Mouse (Mus musculus): ENCODE measurements around the gene Cd164l2. TPM values are rescaled to one million over a fixed set of nuclear protein-coding genes. Genes with fewer than 3 reads are reported as not detected.

The Cd164l2 gene
- polyA plus RNA-seq, 1 experiment from 2014 or later, result 0.50 TPM

DNA sequence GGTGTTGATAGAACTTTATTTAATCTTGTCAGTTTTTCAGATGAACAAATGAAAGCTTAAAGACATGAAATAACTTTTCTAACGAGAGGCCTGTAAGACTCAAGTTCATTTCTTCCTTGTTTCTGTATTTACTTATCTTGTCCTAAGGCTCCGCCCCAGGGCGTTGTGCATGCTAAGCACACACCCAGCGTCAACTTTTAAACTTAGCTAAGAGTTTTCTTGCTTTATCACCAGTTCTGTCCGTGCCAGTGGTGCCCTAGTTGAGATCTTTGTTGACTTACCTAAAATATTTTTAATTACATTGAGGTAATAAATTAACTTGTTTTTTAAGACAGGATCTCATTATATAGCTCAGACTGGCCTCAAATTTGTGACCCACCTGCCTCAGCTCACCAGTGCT lies 33.6 kb upstream of the Cd164l2 start:
- no peak overlapping the region for H3K4me2 ChIP-seq
- H3K9ac ChIP-seq, result no peak overlapping the region
- H3K36me3 ChIP-seq (replicated peaks), result peaks cover 15% of the 10 kb centered on the region; the same call in 1 of the 2 replicates
- peaks cover 15% of the 10 kb centered on the region for H3K4me1 ChIP-seq
- no peak overlapping the region for H3K4me3 ChIP-seq (replicated peaks)
- H3K27ac ChIP-seq, result no peak overlapping the region
- no peaks in the 10 kb centered on the region for H3K27me3 ChIP-seq
- ATAC-seq (ENCODE audit: low FRiP score), result no peak
- no peaks in the 10 kb centered on the region for H3K9me3 ChIP-seq
- WGBS, result 91% methylated on average over 5 of the region's 5 CpGs

DNA sequence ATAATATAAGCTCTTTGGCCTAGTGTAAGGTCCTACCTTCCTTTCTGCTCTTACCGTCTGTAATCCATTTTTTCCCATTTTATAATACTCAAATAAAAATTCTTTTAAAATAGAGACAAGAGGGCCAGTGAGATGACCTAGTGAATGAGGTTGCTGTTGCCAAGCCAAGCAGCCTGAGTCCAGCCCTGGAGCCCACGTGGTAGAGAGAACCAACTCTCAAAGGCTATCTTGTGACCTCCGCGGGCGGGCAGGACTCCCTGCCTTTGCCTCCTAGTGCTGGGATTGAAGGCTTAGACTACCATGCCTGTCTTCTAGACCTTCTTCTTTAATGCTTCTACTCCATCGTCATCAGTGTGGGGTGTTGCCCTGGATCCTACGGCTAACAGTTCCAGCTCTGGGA lies 32.7 kb upstream of the Cd164l2 start:
- no peak overlapping the region for H3K4me3 ChIP-seq (replicated peaks)
- H3K36me3 ChIP-seq (replicated peaks), result peaks cover 15% of the 10 kb centered on the region; the same call in 1 of the 2 replicates
- H3K27ac ChIP-seq, result no peak overlapping the region
- H3K9ac ChIP-seq, result no peak overlapping the region
- 94% methylated on average over 7 of the region's 7 CpGs for WGBS
- no peaks in the 10 kb centered on the region for H3K27me3 ChIP-seq
- H3K4me1 ChIP-seq, result peaks cover 21% of the 10 kb centered on the region
- no peaks in the 10 kb centered on the region for H3K9me3 ChIP-seq
- ATAC-seq (ENCODE audit: low FRiP score), result no peak
- no peak overlapping the region for H3K4me2 ChIP-seq

DNA sequence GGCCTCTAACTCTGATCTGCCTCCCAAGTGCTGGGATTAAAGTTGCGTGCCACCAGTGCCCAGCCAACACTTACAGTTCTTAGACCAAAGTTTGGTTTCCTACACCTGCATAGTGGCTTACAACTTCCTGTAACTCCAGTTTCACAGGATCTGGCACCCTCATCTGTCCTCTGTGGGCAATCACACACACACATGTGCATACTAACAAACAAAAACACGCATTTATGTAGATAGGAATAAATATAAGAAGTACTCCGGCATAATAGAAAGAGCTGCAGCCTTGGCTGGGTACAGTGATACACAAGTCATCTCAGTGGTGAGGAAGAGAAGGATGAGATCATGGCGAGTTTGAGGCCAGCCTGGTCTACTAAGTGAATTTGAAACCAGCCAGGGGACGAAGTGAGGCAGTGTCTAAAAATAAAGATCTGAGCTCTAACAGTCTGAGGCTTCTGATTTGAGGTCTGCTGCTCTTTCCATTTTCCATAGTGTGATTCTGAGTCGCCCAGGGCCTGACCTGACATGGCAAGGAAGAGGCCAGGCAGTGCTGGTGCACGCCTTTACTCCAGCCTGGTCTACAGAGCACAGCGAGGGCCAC lies 29.4 kb upstream of the Cd164l2 start:
- Histone ChIP-seq H3K27ac (no peak overlapping the region), H3K4me2 (no peak overlapping the region), H3K9ac (no peak overlapping the region), H3K27me3 (no peaks in the 10 kb centered on the region), H3K9me3 (no peaks in the 10 kb centered on the region), H3K36me3 (replicated peaks) (peaks cover 23% of the 10 kb centered on the region), H3K4me3 (replicated peaks) (no peak overlapping the region), H3K4me1 (peaks cover 12% of the 10 kb centered on the region; the same call in 1 of the 2 replicates)
- WGBS, result 96% methylated on average over 8 of the region's 8 CpGs
- no peak for ATAC-seq (ENCODE audit: low FRiP score)

DNA sequence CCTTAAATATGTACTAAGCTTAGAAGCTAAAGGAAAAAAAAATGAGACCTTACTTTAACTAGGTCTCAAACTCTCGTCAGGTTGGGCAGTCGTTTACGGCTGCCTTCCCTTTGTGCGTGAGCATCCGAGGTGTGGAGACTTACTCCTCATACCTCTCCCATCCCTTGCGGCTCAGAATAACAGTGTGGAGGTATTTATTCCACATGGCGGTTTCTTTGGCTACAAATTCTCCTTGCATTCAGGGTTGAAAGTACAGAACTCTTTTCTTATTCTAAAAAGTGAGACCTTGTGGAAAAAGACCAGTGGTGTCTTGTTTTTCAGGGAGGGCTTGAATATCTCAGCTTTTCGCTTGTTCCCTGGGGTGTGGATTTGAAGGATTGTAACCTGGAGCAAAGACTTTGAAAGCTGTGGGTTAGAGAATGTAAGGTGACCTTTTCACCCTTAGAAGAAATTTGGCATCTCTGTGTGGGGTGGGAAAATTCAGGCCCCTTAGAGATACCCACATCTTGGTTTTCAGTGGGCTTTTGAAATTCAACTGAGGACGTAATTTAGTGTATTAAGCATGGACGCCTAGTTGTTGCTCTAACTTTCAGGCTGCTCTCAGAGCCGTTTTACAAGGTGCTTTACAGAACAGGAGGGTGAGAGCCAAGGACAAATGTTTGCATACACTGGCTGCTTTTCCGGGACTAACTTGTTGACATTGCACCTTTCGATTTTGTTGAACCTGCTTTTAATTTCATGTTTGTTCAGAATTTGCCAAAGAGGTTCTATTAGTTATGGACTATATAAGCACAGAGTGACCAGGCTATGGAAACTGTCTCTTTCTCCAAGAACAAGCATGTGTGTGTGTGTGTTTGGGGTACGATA lies 27.7 kb upstream of the Cd164l2 start:
- Histone ChIP-seq H3K9me3 (no peaks in the 10 kb centered on the region), H3K4me1 (peaks cover 13% of the 10 kb centered on the region; the same call in 1 of the 2 replicates), H3K27ac (0 out of 2 replicates have a peak overlapping the region, but pooled peaks have one; percentile 8), H3K27me3 (no peaks in the 10 kb centered on the region), H3K36me3 (replicated peaks) (peaks cover 34% of the 10 kb centered on the region), H3K9ac (no peak overlapping the region), H3K4me2 (no peak overlapping the region), H3K4me3 (replicated peaks) (no peak overlapping the region)
- no peak for ATAC-seq (ENCODE audit: low FRiP score)
- 65% methylated on average over 14 of the region's 14 CpGs for WGBS

GRCm38 (mm10) chr4:133184898-133185665 lies 26.8 kb upstream of the Cd164l2 start:
- H3K27me3 ChIP-seq, result no peaks in the 10 kb centered on the region
- peaks cover 41% of the 10 kb centered on the region for H3K36me3 ChIP-seq (replicated peaks)
- no peak overlapping the region for H3K4me2 ChIP-seq
- H3K9me3 ChIP-seq, result no peaks in the 10 kb centered on the region
- H3K27ac ChIP-seq, result peak overlapping the region; percentile 68
- no peak overlapping the region for H3K4me3 ChIP-seq (replicated peaks)
- H3K4me1 ChIP-seq, result peaks cover 19% of the 10 kb centered on the region; the same call in 1 of the 2 replicates
- 70% methylated on average over 15 of the region's 15 CpGs for WGBS
- no peak overlapping the region for H3K9ac ChIP-seq
- no peak for ATAC-seq (ENCODE audit: low FRiP score)

- H3K9ac ChIP-seq, result no peak overlapping the region
- H3K27me3 ChIP-seq, result no peaks in the 10 kb centered on the region
- 89% methylated on average over 8 of the region's 8 CpGs for WGBS
- no peak for ATAC-seq (ENCODE audit: low FRiP score)
- H3K9me3 ChIP-seq, result no peaks in the 10 kb centered on the region
- no peak overlapping the region for H3K4me2 ChIP-seq
- H3K4me1 ChIP-seq, result peaks cover 19% of the 10 kb centered on the region; the same call in 1 of the 2 replicates
- H3K36me3 ChIP-seq (replicated peaks), result peaks cover 49% of the 10 kb centered on the region
- peak overlapping the region; percentile 68; the same call in 1 of the 2 replicates for H3K27ac ChIP-seq
- no peak overlapping the region for H3K4me3 ChIP-seq (replicated peaks)
These were observed 26.0 kb upstream of the Cd164l2 start for GRCm38 (mm10) chr4:133185893-133186292.

- H3K4me1 ChIP-seq, result peaks cover 19% of the 10 kb centered on the region; the same call in 1 of the 2 replicates
- H3K9ac ChIP-seq, result no peak overlapping the region
- no peak for ATAC-seq (ENCODE audit: low FRiP score)
- H3K27ac ChIP-seq, result no peak overlapping the region
- no peak overlapping the region for H3K4me2 ChIP-seq
- no peaks in the 10 kb centered on the region for H3K27me3 ChIP-seq
- WGBS, result 97% methylated on average over 5 of the region's 5 CpGs
- H3K36me3 ChIP-seq (replicated peaks), result peaks cover 59% of the 10 kb centered on the region
- no peaks in the 10 kb centered on the region for H3K9me3 ChIP-seq
- H3K4me3 ChIP-seq (replicated peaks), result no peak overlapping the region
These were observed 25.1 kb upstream of the Cd164l2 start for GRCm38 (mm10) chr4:133186856-133187255.

DNA sequence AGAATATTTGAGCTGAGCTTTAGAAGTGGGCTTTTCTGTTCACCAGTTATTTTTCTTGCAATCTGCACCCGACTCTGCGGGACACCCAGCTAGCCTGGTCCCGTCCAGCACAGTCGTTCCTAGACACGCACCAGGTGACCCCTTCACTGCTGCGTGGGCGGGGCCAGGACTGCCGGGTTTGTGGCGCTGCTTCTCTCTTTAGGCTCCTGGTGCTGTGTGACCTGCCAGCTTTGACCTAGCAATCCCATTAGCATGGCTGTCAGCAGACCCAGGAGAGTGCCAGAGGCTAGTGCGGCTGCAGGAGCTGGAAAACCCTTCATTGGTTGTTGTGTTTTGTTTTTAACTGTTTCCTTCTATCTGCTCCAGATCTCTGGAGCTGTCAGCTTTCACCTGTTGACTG lies 22.5 kb upstream of the Cd164l2 start:
- no peak for ATAC-seq (ENCODE audit: low FRiP score)
- no peak overlapping the region for H3K9ac ChIP-seq
- H3K27ac ChIP-seq, result no peak overlapping the region
- peaks cover 83% of the 10 kb centered on the region for H3K36me3 ChIP-seq (replicated peaks)
- WGBS, result 75% methylated on average over 10 of the region's 10 CpGs
- H3K9me3 ChIP-seq, result no peaks in the 10 kb centered on the region
- no peak overlapping the region for H3K4me3 ChIP-seq (replicated peaks)
- H3K4me1 ChIP-seq, result peaks cover 13% of the 10 kb centered on the region; the same call in 1 of the 2 replicates
- H3K27me3 ChIP-seq, result no peaks in the 10 kb centered on the region
- no peak overlapping the region for H3K4me2 ChIP-seq

DNA sequence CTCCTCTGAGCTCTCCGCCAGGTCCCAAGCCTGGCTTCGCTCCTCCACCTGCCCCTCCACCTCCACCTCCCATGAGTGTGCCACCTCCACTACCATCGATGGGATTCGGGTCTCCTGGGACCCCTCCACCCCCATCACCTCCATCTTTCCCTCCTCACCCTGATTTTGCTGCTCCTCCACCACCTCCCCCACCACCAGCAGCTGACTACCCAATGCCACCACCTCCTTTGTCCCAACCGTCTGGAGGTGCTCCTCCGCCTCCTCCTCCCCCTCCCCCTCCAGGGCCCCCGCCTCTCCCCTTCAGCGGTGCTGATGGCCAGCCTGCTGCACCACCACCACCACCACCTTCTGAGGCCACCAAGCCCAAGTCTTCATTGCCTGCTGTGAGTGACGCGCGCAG lies 17.4 kb upstream of the Cd164l2 start:
- Histone ChIP-seq H3K9me3 (no peaks in the 10 kb centered on the region), H3K9ac (no peak overlapping the region), H3K27ac (no peak overlapping the region), H3K4me3 (replicated peaks) (no peak overlapping the region), H3K4me2 (no peak overlapping the region), H3K36me3 (replicated peaks) (peaks cover 71% of the 10 kb centered on the region), H3K4me1 (peaks cover 39% of the 10 kb centered on the region), H3K27me3 (no peaks in the 10 kb centered on the region)
- WGBS, result 88% methylated on average over 11 of the region's 11 CpGs
- ATAC-seq (ENCODE audit: low FRiP score), result no peak

DNA sequence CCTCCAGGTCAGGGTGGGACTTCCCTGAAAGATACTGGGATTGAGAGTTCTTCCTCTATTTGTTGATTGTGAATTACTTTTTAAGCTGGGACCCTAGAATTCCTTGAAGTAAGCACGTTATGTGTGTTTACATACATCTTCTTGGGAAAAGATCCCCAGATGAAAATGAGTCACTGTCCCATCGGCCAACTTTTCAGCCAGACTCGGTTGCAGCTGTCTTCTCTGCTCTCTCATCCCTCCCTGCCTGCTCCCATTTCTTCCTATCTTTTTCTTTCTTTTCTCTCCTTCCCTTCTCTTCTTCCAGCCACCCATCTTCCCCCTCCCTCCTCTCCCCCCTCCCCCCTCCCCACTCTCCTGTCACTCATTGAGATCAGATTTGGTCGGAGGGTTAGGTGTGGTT lies 16.9 kb upstream of the Cd164l2 start:
- WGBS, result 70% methylated on average over 4 of the region's 4 CpGs
- peaks cover 66% of the 10 kb centered on the region for H3K36me3 ChIP-seq (replicated peaks)
- no peaks in the 10 kb centered on the region for H3K27me3 ChIP-seq
- no peak overlapping the region for H3K4me2 ChIP-seq
- H3K9ac ChIP-seq, result no peak overlapping the region
- ATAC-seq (ENCODE audit: low FRiP score), result no peak
- no peaks in the 10 kb centered on the region for H3K9me3 ChIP-seq
- no peak overlapping the region for H3K4me3 ChIP-seq (replicated peaks)
- H3K4me1 ChIP-seq, result peaks cover 40% of the 10 kb centered on the region
- H3K27ac ChIP-seq, result no peak overlapping the region

DNA sequence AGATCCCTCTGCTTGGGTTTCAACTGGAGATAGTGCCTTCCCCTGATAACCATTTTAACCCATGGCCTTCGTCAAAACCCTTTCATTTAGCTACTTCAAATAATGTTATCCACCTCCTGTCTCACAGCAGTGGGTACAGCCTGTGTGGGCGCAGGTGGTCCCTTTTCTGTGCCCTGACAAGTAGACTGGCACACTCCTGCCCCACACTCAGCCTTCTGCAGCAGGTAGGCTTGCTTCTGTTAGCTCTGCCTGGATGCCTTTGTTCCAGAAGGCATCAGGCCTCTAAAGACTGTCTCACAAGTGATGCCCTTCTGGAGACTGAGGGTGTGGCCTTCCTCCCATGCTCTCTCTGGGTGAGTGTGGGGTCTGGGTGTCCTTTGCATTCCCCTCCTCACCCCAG lies 15.8 kb upstream of the Cd164l2 start:
- Histone ChIP-seq H3K27me3 (no peaks in the 10 kb centered on the region), H3K4me1 (peaks cover 52% of the 10 kb centered on the region), H3K27ac (peak overlapping the region; percentile 90), H3K4me2 (no peak overlapping the region), H3K36me3 (replicated peaks) (peaks cover 55% of the 10 kb centered on the region), H3K9me3 (no peaks in the 10 kb centered on the region), H3K9ac (no peak overlapping the region), H3K4me3 (replicated peaks) (no peak overlapping the region)
- 89% methylated on average over 2 of the region's 2 CpGs for WGBS
- ATAC-seq (ENCODE audit: low FRiP score), result no peak

- Histone ChIP-seq H3K27me3 (no peaks in the 10 kb centered on the region), H3K27ac (peak overlapping the region; percentile 90), H3K4me1 (peaks cover 55% of the 10 kb centered on the region), H3K4me3 (replicated peaks) (no peak overlapping the region), H3K4me2 (no peak overlapping the region), H3K9ac (peak overlapping the region; percentile 29; the same call in 1 of the 2 replicates), H3K36me3 (replicated peaks) (peaks cover 48% of the 10 kb centered on the region), H3K9me3 (no peaks in the 10 kb centered on the region)
- peak; percentile 27; the same call in 1 of the 2 replicates for ATAC-seq (ENCODE audit: low FRiP score)
- WGBS, result 12% methylated on average over 7 of the region's 7 CpGs
These were observed 15.1 kb upstream of the Cd164l2 start for GRCm38 (mm10) chr4:133196852-133197251.

Measured in forebrain, embryonic 12.5 days (tissue).